Mouse (Mus musculus) intestine, embryonic 15.5 days (tissue): ENCODE measurements around the gene Pakap. TPM values are rescaled to one million over a fixed set of nuclear protein-coding genes. Genes with fewer than 3 reads are reported as not detected.

Experiments used
- ATAC-seq: fragments of 200-750 bp; cut with Nextera tagmentation; 2 replicates; pipeline ENCODE4 v1.8.0; 2017; ENCODE audit warnings: moderate TSS enrichment, moderate library complexity
- H3K27ac ChIP-seq: fragments of 300-500 bp; sonication (generic); 2 replicates; pipeline ENCODE4 v1.5.1; 2015; ENCODE audit warnings: mild to moderate bottlenecking, inconsistent platforms
- H3K27me3 ChIP-seq: fragments of 300-500 bp; sonication (generic); replicated peaks from 2 replicates; pipeline ENCODE4 v1.6.1; 2015; ENCODE audit warnings: inconsistent platforms
- H3K36me3 ChIP-seq: fragments of 300-500 bp; sonication (generic); 2 replicates; pipeline ENCODE4 v1.6.1; 2015; ENCODE audit warnings: inconsistent platforms
- H3K4me1 ChIP-seq: fragments of 300-500 bp; sonication (generic); replicated peaks from 2 replicates; pipeline ENCODE4 v1.6.1; 2015; ENCODE audit warnings: inconsistent platforms
- H3K4me2 ChIP-seq: fragments of 300-500 bp; sonication (generic); replicated peaks from 2 replicates; pipeline ENCODE4 v1.6.1; 2015; ENCODE audit warnings: mild to moderate bottlenecking, inconsistent platforms
- H3K4me3 ChIP-seq: fragments of 300-500 bp; sonication (generic); replicated peaks from 2 replicates; pipeline ENCODE4 v1.5.1; 2015; ENCODE audit warnings: inconsistent platforms
- H3K9ac ChIP-seq: fragments of 300-500 bp; sonication (generic); 2 replicates; pipeline ENCODE4 v1.6.1; 2015; ENCODE audit warnings: inconsistent platforms
- H3K9me3 ChIP-seq: fragments of 300-500 bp; sonication (generic); 2 replicates; pipeline ENCODE4 v1.6.1; 2016; ENCODE audit warnings: inconsistent platforms
- WGBS: fragments of 180-500 bp; shearing (Covaris S2); methylation state at CpG from one replicate; pipeline ENCODE4 v1.1.7; 2015; 5-methylcytosine and 5-hydroxymethylcytosine counted together
- polyA plus RNA-seq: library from polyadenylated mRNA; unstranded; fragments of >200 nt; fragmentation: Nextera tagmentation; extraction: Ambion mirVana; gene quantifications from 2 replicates; pipeline ENCODE4 v1.2.1, GENCODE M21; 2015

Pakap gene
- polyA plus RNA-seq, 1 experiment from 2014 or later, result 25.9 TPM

GRCm38 (mm10) chr4:57575686-57576085, 7.7 kb downstream of the Pakap start:
- 74% methylated on average over 5 of the region's 5 CpGs for WGBS
- Histone ChIP-seq H3K9ac (no peak overlapping the region), H3K4me3 (no peak overlapping the region), H3K4me2 (no peak overlapping the region), H3K36me3 (no peaks in the 10 kb centered on the region), H3K9me3 (no peaks in the 10 kb centered on the region), H3K4me1 (0 out of 2 replicates have a peak, but pooled peaks cover 1% of the 10 kb centered on the region), H3K27me3 (no peaks in the 10 kb centered on the region), H3K27ac (no peak overlapping the region)
- ATAC-seq, result no peak

DNA sequence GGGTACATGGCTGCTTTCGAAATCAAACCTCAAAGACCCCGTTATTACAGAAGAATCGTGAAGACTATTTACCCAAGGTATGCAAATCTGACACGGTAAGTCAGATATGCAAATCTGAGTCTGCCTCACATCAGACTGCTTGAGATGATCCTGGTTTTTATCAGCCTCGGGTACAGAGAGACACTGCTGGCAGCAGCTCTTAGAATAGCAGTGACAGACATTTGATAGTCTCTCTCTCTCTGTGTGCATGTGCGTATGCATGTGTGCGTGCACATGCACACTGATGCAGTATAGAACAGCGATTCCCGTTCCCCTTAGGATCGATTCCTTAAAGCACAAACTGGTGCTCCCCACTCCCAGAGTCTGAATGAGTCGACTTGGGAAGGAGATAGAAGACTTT, 8.1 kb downstream of the Pakap start:
- Histone ChIP-seq H3K4me1 (no peaks in the 10 kb centered on the region), H3K4me3 (no peak overlapping the region), H3K36me3 (no peaks in the 10 kb centered on the region), H3K4me2 (no peak overlapping the region), H3K27me3 (no peaks in the 10 kb centered on the region), H3K27ac (no peak overlapping the region), H3K9me3 (no peaks in the 10 kb centered on the region), H3K9ac (no peak overlapping the region)
- no peak for ATAC-seq
- 72% methylated on average over 11 of the region's 11 CpGs for WGBS

- Histone ChIP-seq H3K9me3 (no peaks in the 10 kb centered on the region), H3K27me3 (no peaks in the 10 kb centered on the region), H3K4me1 (no peaks in the 10 kb centered on the region), H3K4me2 (no peak overlapping the region), H3K36me3 (no peaks in the 10 kb centered on the region), H3K9ac (no peak overlapping the region), H3K27ac (no peak overlapping the region), H3K4me3 (no peak overlapping the region)
- 92% methylated on average over 10 of the region's 10 CpGs for WGBS
- no peak for ATAC-seq
Measured at GRCm38 (mm10) chr4:57579683-57580082, 11.7 kb downstream of the Pakap start.

- WGBS, result 91% methylated on average over 6 of the region's 6 CpGs
- Histone ChIP-seq H3K4me1 (peaks cover 9% of the 10 kb centered on the region; the same call in 1 of the 2 replicates), H3K4me2 (no peak overlapping the region), H3K4me3 (no peak overlapping the region), H3K27me3 (no peaks in the 10 kb centered on the region), H3K36me3 (no peaks in the 10 kb centered on the region), H3K27ac (no peak overlapping the region), H3K9ac (no peak overlapping the region), H3K9me3 (no peaks in the 10 kb centered on the region)
- ATAC-seq, result no peak
Measured at GRCm38 (mm10) chr4:57585281-57585800, 17.4 kb downstream of the Pakap start.

DNA sequence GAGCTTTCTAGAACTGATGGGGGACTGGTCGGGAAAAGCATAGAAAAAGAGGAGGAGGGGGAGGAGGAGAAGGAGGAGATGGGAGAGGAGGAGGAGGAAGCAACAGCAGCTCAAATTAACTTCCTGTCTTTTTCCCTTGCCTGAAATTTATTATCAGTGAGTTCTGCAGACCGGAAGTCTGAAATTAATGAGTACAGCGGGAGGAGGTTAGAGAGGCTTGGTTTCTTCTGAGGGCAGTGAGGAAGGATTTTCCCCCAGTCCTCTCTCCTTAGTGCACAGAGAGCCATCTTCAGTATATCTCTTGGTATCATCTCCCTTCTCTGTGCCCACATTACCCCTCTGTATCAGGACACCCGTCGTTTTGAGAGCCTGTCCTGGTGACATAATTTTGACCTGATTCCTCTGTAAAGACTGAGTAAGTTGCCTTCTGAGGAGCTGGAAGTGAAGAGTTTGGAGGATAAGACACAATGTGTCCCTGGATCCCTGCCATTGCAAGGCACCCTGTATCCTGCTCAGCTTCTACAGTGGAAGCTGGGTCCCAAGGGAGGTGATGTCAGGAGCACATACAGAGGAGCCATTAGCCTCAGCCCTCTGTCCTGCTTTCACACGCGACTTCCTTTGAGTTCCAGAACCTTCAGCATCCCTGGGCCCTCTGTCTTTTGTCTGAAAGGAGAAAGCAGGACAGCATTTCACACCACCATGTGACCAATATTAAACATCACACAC, 19.1 kb downstream of the Pakap start:
- no peak overlapping the region for H3K9ac ChIP-seq
- no peak overlapping the region for H3K4me2 ChIP-seq
- no peak overlapping the region for H3K4me3 ChIP-seq
- peaks cover 9% of the 10 kb centered on the region; the same call in 1 of the 2 replicates for H3K4me1 ChIP-seq
- H3K27me3 ChIP-seq, result no peaks in the 10 kb centered on the region
- no peak overlapping the region for H3K27ac ChIP-seq
- no peaks in the 10 kb centered on the region for H3K36me3 ChIP-seq
- WGBS, result 49% methylated on average over 7 of the region's 7 CpGs
- no peak for ATAC-seq
- no peaks in the 10 kb centered on the region for H3K9me3 ChIP-seq

DNA sequence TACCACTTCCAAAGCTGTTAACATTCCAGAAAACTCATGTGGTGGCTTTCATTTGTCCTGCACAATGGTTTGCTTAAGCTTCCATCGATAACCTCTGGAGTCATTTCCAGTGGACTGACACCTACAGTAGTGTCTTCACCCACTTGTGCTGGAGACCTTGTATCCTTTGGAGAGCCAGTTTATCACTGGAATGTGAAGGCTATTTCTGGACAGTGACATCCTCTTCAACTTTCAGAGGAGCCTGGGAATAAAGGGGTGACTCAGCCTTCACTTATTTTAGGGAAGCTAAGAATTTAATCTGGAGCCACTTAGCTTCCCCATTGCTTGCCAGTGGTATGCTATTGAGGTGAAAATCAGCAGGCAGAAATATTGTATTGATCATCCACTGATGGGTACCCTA, 20.4 kb downstream of the Pakap start:
- Histone ChIP-seq H3K9me3 (no peaks in the 10 kb centered on the region), H3K4me3 (no peak overlapping the region), H3K36me3 (no peaks in the 10 kb centered on the region), H3K27me3 (no peaks in the 10 kb centered on the region), H3K9ac (no peak overlapping the region), H3K4me1 (peaks cover 9% of the 10 kb centered on the region; the same call in 1 of the 2 replicates), H3K27ac (no peak overlapping the region), H3K4me2 (no peak overlapping the region)
- ATAC-seq, result no peak
- WGBS, result 88% methylated on average over 1 of the region's 1 CpGs

GRCm38 (mm10) chr4:57592751-57593150, 24.8 kb downstream of the Pakap start:
- ATAC-seq, result no peak
- Histone ChIP-seq H3K9ac (no peak overlapping the region), H3K36me3 (no peaks in the 10 kb centered on the region), H3K4me3 (no peak overlapping the region), H3K4me2 (no peak overlapping the region), H3K4me1 (no peaks in the 10 kb centered on the region), H3K27ac (no peak overlapping the region), H3K27me3 (no peaks in the 10 kb centered on the region), H3K9me3 (no peaks in the 10 kb centered on the region)
- 76% methylated on average over 4 of the region's 4 CpGs for WGBS

DNA sequence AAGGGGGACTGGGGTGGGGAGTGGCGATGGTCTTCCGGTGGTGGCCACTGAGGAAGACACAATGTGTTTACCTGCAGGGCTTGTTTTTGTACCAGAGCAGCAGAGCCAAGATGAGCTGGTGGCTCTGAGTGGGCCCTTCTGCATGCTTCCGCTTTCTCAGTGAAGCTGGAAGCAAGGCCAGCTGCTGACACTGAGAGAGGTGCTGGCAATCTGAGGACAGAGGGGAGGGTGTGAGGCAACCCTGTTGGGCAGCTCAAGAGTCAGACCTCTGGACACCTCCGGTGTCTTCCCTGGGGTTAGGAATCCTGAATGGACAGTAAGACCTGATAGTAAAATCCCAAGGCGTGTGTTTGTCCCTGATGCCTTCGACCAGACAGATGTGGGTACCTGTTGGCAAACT, 32.0 kb downstream of the Pakap start:
- Histone ChIP-seq H3K4me3 (no peak overlapping the region), H3K27ac (no peak overlapping the region), H3K4me1 (no peaks in the 10 kb centered on the region; the same call in 1 of the 2 replicates), H3K9ac (no peak overlapping the region), H3K36me3 (no peaks in the 10 kb centered on the region), H3K27me3 (no peaks in the 10 kb centered on the region), H3K4me2 (no peak overlapping the region), H3K9me3 (no peaks in the 10 kb centered on the region)
- no peak for ATAC-seq
- 90% methylated on average over 6 of the region's 6 CpGs for WGBS

- Histone ChIP-seq H3K27ac (no peak overlapping the region; the same call in 1 of the 2 replicates), H3K4me1 (no peaks in the 10 kb centered on the region; the same call in 1 of the 2 replicates), H3K9ac (no peak overlapping the region), H3K4me3 (no peak overlapping the region), H3K36me3 (no peaks in the 10 kb centered on the region), H3K27me3 (no peaks in the 10 kb centered on the region), H3K4me2 (no peak overlapping the region), H3K9me3 (no peaks in the 10 kb centered on the region)
- ATAC-seq, result peak; percentile 67; the same call in 1 of the 2 replicates
- 71% methylated on average over 11 of the region's 11 CpGs for WGBS
Measured at GRCm38 (mm10) chr4:57600685-57601457, 32.9 kb downstream of the Pakap start.

- Histone ChIP-seq H3K27me3 (no peaks in the 10 kb centered on the region), H3K4me3 (no peak overlapping the region), H3K9ac (no peak overlapping the region), H3K4me2 (no peak overlapping the region), H3K4me1 (no peaks in the 10 kb centered on the region; the same call in 1 of the 2 replicates), H3K27ac (no peak overlapping the region), H3K36me3 (no peaks in the 10 kb centered on the region), H3K9me3 (no peaks in the 10 kb centered on the region)
- no peak for ATAC-seq
- WGBS, result 75% methylated on average over 9 of the region's 9 CpGs
Measured at GRCm38 (mm10) chr4:57601458-57601835, 33.5 kb downstream of the Pakap start.

GRCm38 (mm10) chr4:57601903-57602617, 34.1 kb downstream of the Pakap start:
- no peak overlapping the region for H3K4me2 ChIP-seq
- H3K27me3 ChIP-seq, result no peaks in the 10 kb centered on the region
- H3K4me1 ChIP-seq, result no peaks in the 10 kb centered on the region; the same call in 1 of the 2 replicates
- no peaks in the 10 kb centered on the region for H3K9me3 ChIP-seq
- no peaks in the 10 kb centered on the region for H3K36me3 ChIP-seq
- WGBS, result 79% methylated on average over 10 of the region's 10 CpGs
- no peak overlapping the region for H3K9ac ChIP-seq
- no peak for ATAC-seq
- H3K27ac ChIP-seq, result no peak overlapping the region
- no peak overlapping the region for H3K4me3 ChIP-seq

DNA sequence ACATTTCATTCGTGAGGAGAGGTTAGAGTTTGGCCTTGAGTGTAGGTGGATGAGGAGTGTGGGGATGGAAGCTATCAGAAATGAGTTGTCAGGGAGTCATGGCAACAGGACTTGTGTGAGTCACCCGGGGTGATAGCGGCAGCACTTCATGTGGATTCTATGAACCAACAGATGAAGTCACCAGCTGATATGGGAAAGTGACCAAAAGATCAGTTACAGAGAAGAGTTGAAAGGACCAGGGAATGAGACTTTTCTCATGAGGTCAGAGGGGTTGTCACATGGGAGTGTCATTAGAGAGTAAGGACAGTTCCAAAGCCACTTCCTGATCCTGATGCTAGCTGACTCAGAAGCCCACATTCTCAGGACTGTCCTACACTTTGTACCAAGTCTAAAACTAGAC, 38.3 kb downstream of the Pakap start:
- Histone ChIP-seq H3K36me3 (no peaks in the 10 kb centered on the region), H3K27me3 (no peaks in the 10 kb centered on the region), H3K9me3 (no peaks in the 10 kb centered on the region), H3K4me3 (no peak overlapping the region), H3K4me2 (no peak overlapping the region), H3K4me1 (no peaks in the 10 kb centered on the region; the same call in 1 of the 2 replicates), H3K9ac (no peak overlapping the region), H3K27ac (no peak overlapping the region)
- 74% methylated on average over 3 of the region's 3 CpGs for WGBS
- ATAC-seq, result no peak
